Mouse (Mus musculus): ENCODE data around the gene Vrk2. TPM values are rescaled to one million over a fixed set of nuclear protein-coding genes. Genes with fewer than 3 reads are reported as not detected.

Vrk2 gene
- total and polyA plus RNA-seq, 3 experiments: 17.9 to 58.7 (median 31.1) TPM

DNA sequence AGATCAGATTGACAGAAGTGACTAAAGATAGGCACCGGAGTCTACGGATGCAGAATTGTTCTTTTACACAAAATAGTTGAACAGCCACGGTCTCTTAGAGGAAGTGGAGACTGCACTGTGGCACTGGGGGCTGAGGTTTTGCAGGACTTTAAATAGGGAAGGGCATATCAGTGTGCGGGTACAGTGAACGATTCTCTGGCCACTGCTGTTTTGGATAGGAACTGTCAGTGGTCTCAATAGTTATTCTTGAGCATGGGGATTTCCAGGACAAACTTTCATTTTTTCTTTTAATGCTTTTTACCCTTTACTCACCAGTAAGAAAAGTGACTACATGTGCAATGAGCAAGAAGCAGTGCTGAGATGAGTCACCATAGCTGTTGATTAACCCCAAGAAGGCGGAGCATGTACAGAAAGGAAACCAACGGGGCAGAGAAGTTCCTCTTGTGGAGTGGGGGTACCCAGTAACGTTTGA lies 46.6 kb upstream of the Vrk2 start (continued):
- TF ChIP-seq CHD2 (IDR thresholded peaks at IDR 0.05; ENCODE audit: low read length): peak; percentile 87
- TF ChIP-seq NRF1 (IDR thresholded peaks at IDR 0.05; ENCODE audit: low read depth, low read length): no peak
- TF ChIP-seq POLR2AphosphoS2 (IDR thresholded peaks at IDR 0.05; ENCODE audit: low read depth, low read length): no peak
- 0 out of 2 replicates have a peak, but pooled peaks have one; percentile 13 for TF ChIP-seq NELFE (IDR thresholded peaks at IDR 0.05; ENCODE audit: low read depth, low read length)
- TF ChIP-seq UBTF (IDR thresholded peaks at IDR 0.05; ENCODE audit: low read depth, low read length): no peak
- TF ChIP-seq HCFC1 (IDR thresholded peaks at IDR 0.05; ENCODE audit: low read depth, low read length): peak; percentile 56
- TF ChIP-seq SIN3A (IDR thresholded peaks at IDR 0.05; ENCODE audit: low read length): peak; percentile 90
- peak; percentile 83 for TF ChIP-seq ZNF384 (IDR thresholded peaks at IDR 0.05; ENCODE audit: low read depth, low read length)
- peak; percentile 91 for TF ChIP-seq MAX (IDR thresholded peaks at IDR 0.05; ENCODE audit: low read length)

DNA sequence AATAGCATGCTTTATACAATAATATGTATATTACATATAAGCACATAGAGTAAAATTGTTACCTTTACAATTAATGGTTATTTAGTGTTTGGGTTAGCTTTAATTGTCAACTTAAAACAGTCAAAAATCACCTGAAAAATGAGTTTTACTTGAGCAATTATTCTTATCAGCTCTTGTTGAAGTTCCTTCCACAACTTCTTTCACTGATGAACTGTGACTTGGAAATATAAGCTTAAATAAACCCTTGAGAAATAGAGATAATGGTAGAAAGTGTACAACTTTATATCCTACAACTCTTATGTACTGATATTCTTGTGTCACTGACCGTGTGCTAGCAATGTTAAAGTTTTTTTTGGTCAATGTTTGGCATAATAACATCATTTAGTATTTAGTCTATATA lies 42.4 kb upstream of the Vrk2 start:
- Histone ChIP-seq H3K27me3 (replicated peaks) (no peaks in the 10 kb centered on the region), H3K36me3 (replicated peaks in 1 of 2; ENCODE audit: control insufficient read depth in 1 of 2, insufficient read depth in 1 of 2, low read length in 1 of 2) (no peaks in the 10 kb centered on the region), H3K79me2 (replicated peaks; ENCODE audit: control insufficient read depth, extremely low read depth, insufficient read depth, poor library complexity, severe bottlenecking) (no peaks in the 10 kb centered on the region), H3K4me2 (ENCODE audit: insufficient read depth, low read depth, poor library complexity, severe bottlenecking) (no peak overlapping the region), H3K27ac (ENCODE audit: insufficient read depth, low read depth) (no peak overlapping the region), H3K9ac (ENCODE audit: insufficient read depth, low read depth) (no peak overlapping the region), H3K4me3 (replicated peaks in 1 of 3; ENCODE audit: low read depth in 2 of 3, low read length in 2 of 3, poor library complexity in 1 of 3) (no peak overlapping the region), H3K4me1 (ENCODE audit: control insufficient read depth in 1 of 2, insufficient read depth in 2 of 2) (peaks cover 6 to 39% of the 10 kb centered on the region in 2 experiments), H3K9me3 (replicated peaks; ENCODE audit: low read length) (no peaks in the 10 kb centered on the region)
- no peak for TF ChIP-seq TBP (conservative IDR thresholded peaks at IDR 0.05; ENCODE audit: low read depth, low read length)
- TF ChIP-seq ZC3H11A (IDR thresholded peaks at IDR 0.05; ENCODE audit: low read depth, low read length): no peak
- TF ChIP-seq ETS1 (conservative IDR thresholded peaks at IDR 0.05; ENCODE audit: low read depth, low read length): no peak
- no peak for TF ChIP-seq MXI1 (IDR thresholded peaks at IDR 0.05; ENCODE audit: low read depth, low read length)
- TF ChIP-seq NRF1 (IDR thresholded peaks at IDR 0.05; ENCODE audit: low read depth, low read length): no peak
- no peak for TF ChIP-seq RAD21 (IDR thresholded peaks at IDR 0.05; ENCODE audit: low read depth, low read length)
- no peak for TF ChIP-seq JUND (conservative IDR thresholded peaks at IDR 0.05; ENCODE audit: low read depth, low read length)
- no peak for TF ChIP-seq HCFC1 (IDR thresholded peaks at IDR 0.05; ENCODE audit: low read depth, low read length)
- no peak for TF ChIP-seq RCOR1 (conservative IDR thresholded peaks at IDR 0.05; ENCODE audit: low read depth, low read length)
- no peak for TF ChIP-seq MAX (IDR thresholded peaks at IDR 0.05; ENCODE audit: low read length)
- TF ChIP-seq JUN (IDR thresholded peaks at IDR 0.05; ENCODE audit: insufficient read depth, low read depth, low read length): no peak
- no peak for TF ChIP-seq ZNF384 (IDR thresholded peaks at IDR 0.05; ENCODE audit: low read depth, low read length)
- no peak for TF ChIP-seq SIN3A (IDR thresholded peaks at IDR 0.05; ENCODE audit: low read length)
- no peak for TF ChIP-seq UBTF (IDR thresholded peaks at IDR 0.05; ENCODE audit: low read depth, low read length)
- TF ChIP-seq MYC (IDR thresholded peaks at IDR 0.05; ENCODE audit: low read depth, low read length): no peak
- in situ Hi-C loops (cut with MboI; ENCODE audit: low pct_ligation_motif_present, low pct_unique_long_range_greater_than_20kb, low sequenced_read_pairs): loop anchor here (5.0 kb wide), 1 partner anchor 39 kb away; no protein-coding TSS in a partner anchor
- dilution Hi-C loops (cut with MboI; ENCODE audit: extremely low pct_ligation_motif_present, extremely low pct_unique_long_range_greater_than_20kb, low sequenced_read_pairs): no loop called here
- DNase-seq (ENCODE audit: extremely low read depth): no peak

Data from CH12.LX (cell line).